Mouse (Mus musculus) heart, embryonic 10.5 days (tissue): ENCODE data around the gene Rabep1. TPM values are rescaled to one million over a fixed set of nuclear protein-coding genes. Genes with fewer than 3 reads are reported as not detected.
A peak's percentile ranks its signal among the peaks of the same experiment; 100 is the strongest.
"Not testable (repeated sequence)": the region's sequence is repeated elsewhere in the genome, so short reads cannot be mapped to it uniquely, and the experiment has no call there.

Source experiments
- DNase-seq: peaks from one replicate; pipeline ENCODE4 v3.0.0-alpha.2; 2017; ENCODE audit warnings: low spot score
- H3K27ac ChIP-seq: fragments of 300-500 bp; sonication (generic); 2 replicates; pipeline ENCODE4 v1.5.1; 2016; ENCODE audit warnings: mild to moderate bottlenecking
- H3K27me3 ChIP-seq: fragments of 300-500 bp; sonication (generic); 2 replicates; pipeline ENCODE4 v1.6.1; 2016; ENCODE audit warnings: mild to moderate bottlenecking; ENCODE audit not compliant: poor library complexity, insufficient read depth, severe bottlenecking
- H3K36me3 ChIP-seq: fragments of 300-500 bp; sonication (generic); 2 replicates; pipeline ENCODE4 v1.6.1; 2016; ENCODE audit warnings: mild to moderate bottlenecking, moderate library complexity
- H3K4me1 ChIP-seq: fragments of 300-500 bp; sonication (generic); 2 replicates; pipeline ENCODE4 v1.6.1; 2016; ENCODE audit warnings: mild to moderate bottlenecking
- H3K4me3 ChIP-seq: fragments of 300-500 bp; sonication (generic); 2 replicates; pipeline ENCODE4 v1.5.1; 2016; ENCODE audit warnings: mild to moderate bottlenecking, moderate library complexity
- H3K9me3 ChIP-seq: fragments of 300-500 bp; sonication (generic); 2 replicates; pipeline ENCODE4 v1.6.1; 2016; ENCODE audit warnings: mild to moderate bottlenecking, moderate library complexity
- WGBS: fragments of 180-500 bp; shearing (Covaris S2); methylation state at CpG from one replicate; pipeline ENCODE4 v1.1.7; 2016; 5-methylcytosine and 5-hydroxymethylcytosine counted together
- polyA plus RNA-seq: library from polyadenylated mRNA; unstranded; fragments of >200 nt; fragmentation: Nextera tagmentation; extraction: Ambion mirVana; gene quantifications from 2 replicates; pipeline ENCODE4 v1.2.1, GENCODE M21; 2016

Rabep1 gene
- polyA plus RNA-seq, 1 experiment from 2014 or later: 29.4 TPM

GRCm38 (mm10) chr11:70838610-70839009 is 6.0 kb upstream of the Rabep1 start:
- Histone ChIP-seq H3K4me1 (peaks cover 1% of the 10 kb centered on the region; the same call in 1 of the 2 replicates), H3K27me3 (no peaks in the 10 kb centered on the region), H3K27ac (no peak overlapping the region), H3K9me3 (0 out of 2 replicates have a peak, but pooled peaks cover 3% of the 10 kb centered on the region), H3K4me3 (no peak overlapping the region), H3K36me3 (no peaks in the 10 kb centered on the region)
- 55% methylated on average over 2 of the region's 2 CpGs for WGBS
- DNase-seq: no peak

DNA sequence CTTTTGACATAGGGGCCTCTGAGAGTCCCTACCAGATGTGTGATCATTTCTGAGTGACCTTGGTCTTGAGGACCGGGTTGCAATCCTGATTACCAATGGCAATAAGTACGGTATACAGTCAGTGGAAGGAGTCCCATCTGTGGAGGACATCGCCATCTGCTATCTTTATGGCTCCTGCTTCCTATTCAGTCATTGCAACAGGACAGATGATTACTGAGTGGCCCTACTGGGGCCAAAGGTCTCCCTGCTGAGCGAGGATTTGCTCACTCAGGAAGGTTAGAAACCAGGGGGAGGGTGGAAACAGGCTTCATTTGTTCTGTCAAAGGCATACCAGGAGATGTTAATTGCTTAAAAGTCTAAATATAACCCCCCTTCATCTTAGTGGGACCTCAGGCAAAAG is 1.6 kb upstream of the Rabep1 start:
- DNase-seq: no peak
- Histone ChIP-seq H3K27me3 (no peaks in the 10 kb centered on the region), H3K4me3 (no peak overlapping the region), H3K27ac (no peak overlapping the region), H3K4me1 (peaks cover 24% of the 10 kb centered on the region), H3K9me3 (no peaks in the 10 kb centered on the region), H3K36me3 (no peaks in the 10 kb centered on the region)
- WGBS: 62% methylated on average over 4 of the region's 4 CpGs

GRCm38 (mm10) chr11:70843701-70844551 is 652 bp upstream of the Rabep1 start:
- Histone ChIP-seq H3K9me3 (no peaks in the 10 kb centered on the region), H3K4me1 (peaks cover 24% of the 10 kb centered on the region), H3K27me3 (no peaks in the 10 kb centered on the region), H3K36me3 (no peaks in the 10 kb centered on the region), H3K27ac (peak overlapping the region; percentile 97), H3K4me3 (peak overlapping the region; percentile 98)
- DNase-seq: no peak
- 13% methylated on average over 12 of the region's 12 CpGs for WGBS

GRCm38 (mm10) chr11:70845457-70845978 is 940 bp downstream of the Rabep1 start:
- no peak for DNase-seq
- WGBS: 4% methylated on average over 19 of the region's 19 CpGs
- Histone ChIP-seq H3K27ac (peak overlapping the region; percentile 97), H3K4me1 (peaks cover 24% of the 10 kb centered on the region), H3K9me3 (no peaks in the 10 kb centered on the region), H3K4me3 (peak overlapping the region; percentile 98), H3K36me3 (no peaks in the 10 kb centered on the region), H3K27me3 (no peaks in the 10 kb centered on the region)

GRCm38 (mm10) chr11:70846029-70846428 is 1.5 kb downstream of the Rabep1 start:
- 40% methylated on average over 2 of the region's 2 CpGs for WGBS

GRCm38 (mm10) chr11:70860371-70860770 is 15.8 kb downstream of the Rabep1 start:
- Histone ChIP-seq H3K9me3 (no peaks in the 10 kb centered on the region), H3K36me3 (no peaks in the 10 kb centered on the region), H3K27ac (no peak overlapping the region), H3K4me1 (peaks cover 3% of the 10 kb centered on the region; the same call in 1 of the 2 replicates), H3K27me3 (no peaks in the 10 kb centered on the region), H3K4me3 (no peak overlapping the region)
- WGBS: 93% methylated on average over 1 of the region's 1 CpGs
- DNase-seq: no peak

More at GRCm38 (mm10) chr11:70846029-70846428, 1.5 kb downstream of the Rabep1 start:
- Histone ChIP-seq H3K27ac (no peak overlapping the region), H3K4me3 (peak overlapping the region; percentile 98), H3K27me3 (no peaks in the 10 kb centered on the region), H3K9me3 (no peaks in the 10 kb centered on the region), H3K36me3 (no peaks in the 10 kb centered on the region), H3K4me1 (peaks cover 24% of the 10 kb centered on the region)
- no peak for DNase-seq

DNA sequence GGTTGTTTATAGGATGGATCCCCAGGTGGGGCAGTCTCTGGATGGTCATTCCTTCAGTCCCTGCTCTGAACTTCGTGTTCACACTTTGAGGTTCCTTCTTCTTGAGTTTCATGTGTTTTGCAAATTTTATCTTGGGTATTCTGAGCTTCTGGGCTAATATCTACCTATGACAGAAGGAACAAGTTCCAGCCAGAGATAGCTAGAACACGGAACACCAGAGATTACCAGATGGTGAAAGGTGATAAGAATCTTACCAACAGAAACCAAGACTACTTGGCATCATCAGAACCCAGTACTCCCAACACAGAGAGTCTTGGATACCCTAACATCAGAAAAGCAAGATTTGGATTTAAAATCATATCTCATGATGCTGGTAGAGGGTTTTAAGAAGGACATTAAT is 18.6 kb downstream of the Rabep1 start:
- 77% methylated on average over 2 of the region's 2 CpGs for WGBS
- not testable (repeated sequence) for H3K27me3 ChIP-seq, DNase-seq, H3K9me3 ChIP-seq, H3K4me3 ChIP-seq, H3K27ac ChIP-seq, H3K36me3 ChIP-seq, H3K4me1 ChIP-seq

- 95% methylated on average over 2 of the region's 2 CpGs for WGBS
- no peak for DNase-seq
- Histone ChIP-seq H3K36me3 (no peaks in the 10 kb centered on the region), H3K27me3 (no peaks in the 10 kb centered on the region), H3K9me3 (no peaks in the 10 kb centered on the region), H3K4me3 (no peak overlapping the region), H3K4me1 (0 out of 2 replicates have a peak, but pooled peaks cover 5% of the 10 kb centered on the region), H3K27ac (no peak overlapping the region)
Measured at GRCm38 (mm10) chr11:70865223-70865622, 20.6 kb downstream of the Rabep1 start.

DNA sequence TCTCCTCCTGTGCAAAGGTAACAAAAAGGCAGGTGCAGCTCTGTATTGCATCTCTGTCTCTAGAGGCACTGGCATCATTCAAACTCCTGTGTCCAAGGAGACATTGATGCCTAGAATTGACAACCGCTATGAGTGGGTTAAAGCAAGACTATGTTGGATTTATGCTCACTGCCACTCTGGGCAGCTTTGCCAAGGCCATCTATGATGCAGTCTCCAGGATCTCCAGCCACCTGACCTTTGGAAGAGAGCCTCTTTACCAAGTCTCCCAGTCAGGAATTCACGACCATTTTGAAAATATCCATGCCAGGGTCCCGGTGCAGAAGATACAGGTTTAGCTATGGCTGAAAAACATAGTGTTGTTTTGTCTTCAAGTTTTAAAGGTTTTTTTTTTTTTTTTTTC is 24.7 kb downstream of the Rabep1 start:
- Histone ChIP-seq H3K36me3 (no peaks in the 10 kb centered on the region), H3K27ac (no peak overlapping the region), H3K9me3 (no peaks in the 10 kb centered on the region), H3K27me3 (no peaks in the 10 kb centered on the region), H3K4me3 (no peak overlapping the region), H3K4me1 (peaks cover 10% of the 10 kb centered on the region)
- no peak for DNase-seq
- WGBS: 81% methylated on average over 3 of the region's 3 CpGs

- H3K27ac ChIP-seq: no peak overlapping the region
- peaks cover 10% of the 10 kb centered on the region for H3K4me1 ChIP-seq
- DNase-seq: no peak
- no peak overlapping the region for H3K4me3 ChIP-seq
- no peaks in the 10 kb centered on the region for H3K9me3 ChIP-seq
- H3K27me3 ChIP-seq: no peaks in the 10 kb centered on the region
- 84% methylated on average over 2 of the region's 2 CpGs for WGBS
- H3K36me3 ChIP-seq: no peaks in the 10 kb centered on the region
Measured at GRCm38 (mm10) chr11:70869811-70870210, 25.2 kb downstream of the Rabep1 start.

GRCm38 (mm10) chr11:70870407-70870806 is 25.8 kb downstream of the Rabep1 start:
- H3K27ac ChIP-seq: no peak overlapping the region
- WGBS: 88% methylated on average over 1 of the region's 1 CpGs
- no peak for DNase-seq

GRCm38 (mm10) chr11:70871110-70871509 is 26.5 kb downstream of the Rabep1 start:
- Histone ChIP-seq H3K27me3 (no peaks in the 10 kb centered on the region), H3K36me3 (peaks cover 2% of the 10 kb centered on the region; the same call in 1 of the 2 replicates), H3K9me3 (no peaks in the 10 kb centered on the region), H3K4me1 (peaks cover 10% of the 10 kb centered on the region), H3K4me3 (no peak overlapping the region), H3K27ac (no peak overlapping the region)
- WGBS: 78% methylated on average over 1 of the region's 1 CpGs
- no peak for DNase-seq

More at GRCm38 (mm10) chr11:70870407-70870806, 25.8 kb downstream of the Rabep1 start:
- Histone ChIP-seq H3K9me3 (no peaks in the 10 kb centered on the region), H3K36me3 (no peaks in the 10 kb centered on the region), H3K4me3 (no peak overlapping the region), H3K4me1 (peaks cover 10% of the 10 kb centered on the region), H3K27me3 (no peaks in the 10 kb centered on the region)

DNA sequence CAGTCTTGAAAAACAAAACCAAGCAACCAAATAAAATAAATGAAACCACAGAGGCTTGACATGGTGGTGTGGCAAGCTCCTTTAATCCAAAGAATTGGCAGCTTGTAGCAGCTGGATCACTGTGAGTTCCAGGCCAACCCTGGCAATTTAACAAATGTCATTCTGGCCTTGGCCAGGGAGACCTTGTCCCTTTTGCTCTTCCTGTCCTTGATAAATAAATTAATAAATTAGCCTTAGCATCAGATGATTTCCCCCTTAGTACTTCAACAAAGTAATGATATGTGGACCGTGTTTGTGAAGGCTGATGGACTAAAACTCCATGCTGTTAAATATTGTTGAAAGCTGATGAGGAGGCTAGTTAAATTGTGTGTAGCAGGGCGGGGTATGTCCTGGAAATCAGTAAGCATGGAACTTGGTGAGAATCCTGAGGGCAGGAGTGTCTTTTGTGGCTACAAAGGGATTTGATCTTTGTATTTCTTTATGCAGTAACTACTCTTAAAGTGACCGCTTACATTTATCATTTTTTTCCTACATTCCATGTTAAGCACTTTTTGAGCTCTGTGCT is 27.3 kb downstream of the Rabep1 start:
- Histone ChIP-seq H3K4me1 (peaks cover 10% of the 10 kb centered on the region), H3K36me3 (peaks cover 8% of the 10 kb centered on the region; the same call in 1 of the 2 replicates), H3K9me3 (no peaks in the 10 kb centered on the region), H3K27ac (no peak overlapping the region), H3K4me3 (no peak overlapping the region), H3K27me3 (no peaks in the 10 kb centered on the region)
- 91% methylated on average over 3 of the region's 3 CpGs for WGBS
- no peak for DNase-seq
